Mouse (Mus musculus): ENCODE measurements at regions not wholly inside any gene's neighbourhood (a gene's known extent, or its start where the extent isn't known, plus 50 kb on each side); places are given as distances from the start of the nearest gene placed in this dataset.

GRCm38 (mm10) chr5:102123285-102123684, 53.6 kb upstream of the Wdfy3 start:
- no peak for DNase-seq

DNA sequence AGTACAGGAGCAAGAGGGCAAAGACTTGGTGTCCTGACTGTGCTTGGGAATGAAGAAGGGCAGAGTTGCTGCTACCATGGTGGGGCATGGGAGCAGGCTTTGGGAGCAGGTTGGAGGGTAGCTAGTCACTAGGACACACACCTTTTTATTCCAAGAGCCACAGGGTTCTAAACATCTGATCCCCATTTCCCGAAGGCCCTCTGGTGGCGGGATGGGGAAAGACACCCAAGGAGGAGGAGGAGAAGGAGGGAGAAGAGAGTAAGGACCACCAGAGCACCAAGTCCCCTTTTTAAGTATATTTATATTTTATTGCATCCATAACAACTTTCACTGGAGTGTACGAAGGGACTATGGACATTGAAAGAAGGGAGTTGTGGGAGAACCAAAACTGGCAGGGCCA, 57.0 kb upstream of the Wdfy3 start:
- peak; percentile 75 for DNase-seq

DNA sequence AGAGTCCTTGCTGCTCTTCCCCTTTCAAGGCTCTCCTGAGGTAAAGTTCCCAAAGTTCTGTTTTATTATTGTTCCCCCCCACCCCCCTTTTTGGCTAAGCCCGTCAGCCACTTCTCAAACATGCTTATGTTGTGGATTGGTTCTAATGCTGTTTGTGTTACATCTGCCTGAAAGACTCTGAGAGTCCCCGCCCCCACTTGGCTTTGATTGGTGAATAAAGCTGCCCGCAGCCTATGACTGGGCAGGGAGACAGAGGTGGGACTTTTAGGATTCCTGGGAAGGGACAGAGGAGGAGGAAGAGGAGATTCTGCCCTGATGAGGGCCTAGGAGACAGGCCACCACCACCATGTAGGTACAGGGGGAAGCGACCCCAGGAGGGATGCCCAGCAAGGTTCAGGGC, 78.3 kb upstream of the Wdfy3 start:
- no peak for DNase-seq

GRCm38 (mm10) chr5:102149481-102150129, 79.9 kb upstream of the Wdfy3 start:
- DNase-seq: peak; percentile 85

GRCm38 (mm10) chr5:102159621-102160020, 89.9 kb upstream of the Wdfy3 start:
- no peak for DNase-seq

- DNase-seq: no peak
These were observed 98.3 kb upstream of the Wdfy3 start for GRCm38 (mm10) chr5:102167981-102168380.

DNA sequence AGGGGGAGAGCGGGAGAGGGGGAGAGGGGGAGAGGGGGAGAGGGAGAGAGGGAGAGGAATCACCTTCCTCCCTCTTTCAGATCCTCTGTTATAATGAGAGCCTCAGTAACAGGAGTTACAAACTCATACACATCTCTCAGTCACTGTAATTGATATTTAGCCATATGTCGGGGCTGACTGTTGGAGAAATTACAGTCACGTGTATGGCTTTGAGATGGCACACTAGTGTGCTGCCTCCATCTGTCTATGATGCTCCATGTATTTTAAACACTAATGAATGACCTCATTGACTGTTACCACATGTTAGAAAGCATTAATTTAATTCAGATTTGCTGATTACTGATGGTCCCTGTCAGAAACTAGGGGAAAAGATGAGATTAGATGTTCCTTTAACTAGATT, 102.1 kb upstream of the Wdfy3 start:
- DNase-seq: no peak

GRCm38 (mm10) chr5:102180250-102180649, 110.5 kb upstream of the Wdfy3 start:
- no peak for DNase-seq

GRCm38 (mm10) chr5:102188951-102189350, 119.2 kb upstream of the Wdfy3 start:
- peak; percentile 12 for DNase-seq

- DNase-seq: no peak
These were observed 136.7 kb upstream of the Wdfy3 start for GRCm38 (mm10) chr5:102206456-102206855.

DNA sequence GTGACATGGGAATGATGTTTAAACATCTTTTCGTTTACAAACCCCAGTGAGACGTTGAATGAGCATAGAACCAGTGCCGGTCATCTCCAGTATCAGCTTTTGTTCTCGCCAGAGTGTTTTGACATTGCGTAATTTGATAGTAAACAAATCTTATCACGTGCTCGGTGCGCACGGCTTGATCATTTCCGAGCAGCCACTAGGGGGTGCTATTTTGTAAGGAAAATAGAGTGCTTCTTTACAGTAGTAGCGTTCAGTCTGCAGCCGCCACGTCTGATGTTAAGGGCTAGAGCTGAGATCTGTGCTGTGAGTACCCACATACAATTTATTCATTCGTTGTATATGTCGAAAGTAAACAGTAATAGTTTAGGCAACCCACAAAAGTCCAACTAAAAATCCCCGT, 137.2 kb upstream of the Wdfy3 start:
- DNase-seq: peak; percentile 83

GRCm38 (mm10) chr5:102213145-102213544, 143.4 kb upstream of the Wdfy3 start:
- DNase-seq: peak; percentile 71

- no peak for DNase-seq
These were observed 157.4 kb upstream of the Wdfy3 start for GRCm38 (mm10) chr5:102227131-102227530.

GRCm38 (mm10) chr5:102242614-102243013, 172.9 kb upstream of the Wdfy3 start:
- DNase-seq: no peak

DNA sequence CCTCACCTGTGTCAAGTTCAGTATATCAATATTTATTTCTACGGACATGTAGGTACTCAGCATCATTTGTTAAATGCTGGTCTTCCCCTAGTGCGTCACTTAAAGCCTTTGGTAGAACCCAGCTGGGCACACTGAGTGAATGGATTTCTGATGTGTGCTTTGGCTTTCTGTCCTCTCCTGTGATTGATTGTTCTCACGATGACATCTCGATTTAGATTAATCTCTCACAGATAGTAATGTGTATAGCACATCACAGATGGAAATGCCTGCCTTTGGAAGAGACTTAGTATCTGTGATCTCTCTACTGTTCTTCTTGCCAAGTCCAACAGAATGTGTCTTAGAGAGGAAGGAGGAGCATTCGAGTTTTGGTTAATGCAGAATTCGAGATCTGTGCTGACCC, 175.0 kb upstream of the Wdfy3 start:
- DNase-seq: no peak

- DNase-seq: no peak
These were observed 179.0 kb upstream of the Wdfy3 start for GRCm38 (mm10) chr5:102248747-102249146.

- peak; percentile 59 for DNase-seq
These were observed 181.4 kb upstream of the Wdfy3 start for GRCm38 (mm10) chr5:102251076-102251475.

GRCm38 (mm10) chr5:102253786-102254185, 184.1 kb upstream of the Wdfy3 start:
- peak; percentile 32 for DNase-seq

- DNase-seq: no peak
These were observed 187.4 kb upstream of the Wdfy3 start for GRCm38 (mm10) chr5:102257104-102257503.

GRCm38 (mm10) chr5:102261621-102262020, 191.9 kb upstream of the Wdfy3 start:
- peak; percentile 72 for DNase-seq

DNA sequence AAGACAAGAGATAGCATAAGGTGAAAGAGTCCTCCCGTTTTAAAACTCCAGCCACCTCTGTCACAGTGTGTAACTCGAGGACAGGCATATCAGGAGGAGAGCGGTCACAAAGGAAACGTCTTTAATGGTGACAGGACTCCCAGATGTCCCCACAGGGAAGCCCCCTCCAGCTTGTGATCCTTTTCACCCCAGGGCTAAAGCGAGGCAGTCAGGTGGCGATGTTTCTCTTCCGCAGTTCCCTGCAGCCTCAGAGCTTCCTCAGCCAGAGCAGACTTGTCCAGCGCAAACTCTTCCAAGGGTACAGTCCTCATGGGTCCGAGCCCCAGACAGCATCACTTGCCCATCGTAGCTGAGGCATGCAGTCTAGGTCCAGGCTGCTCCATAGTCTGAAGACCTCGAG, 196.7 kb upstream of the Wdfy3 start:
- no peak for DNase-seq

DNA sequence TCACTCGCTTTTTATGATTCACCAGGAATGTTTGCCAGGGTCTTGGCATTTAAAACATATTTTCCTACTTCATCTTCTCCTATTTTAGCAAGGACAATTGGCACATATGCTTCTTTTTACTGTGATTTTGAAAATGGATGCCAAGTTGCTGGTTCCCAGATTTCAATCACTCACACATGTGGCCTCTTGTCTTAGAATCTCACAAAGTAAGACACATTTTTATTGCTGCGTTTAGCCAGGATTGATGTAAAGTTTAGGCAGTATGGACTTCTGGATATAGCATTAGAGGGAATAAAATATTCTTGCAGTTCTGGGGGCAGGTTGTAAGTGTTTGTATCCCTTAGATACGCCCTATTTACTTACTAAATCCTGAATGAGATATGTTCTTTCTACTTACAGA, 197.4 kb upstream of the Wdfy3 start:
- DNase-seq: no peak

DNA sequence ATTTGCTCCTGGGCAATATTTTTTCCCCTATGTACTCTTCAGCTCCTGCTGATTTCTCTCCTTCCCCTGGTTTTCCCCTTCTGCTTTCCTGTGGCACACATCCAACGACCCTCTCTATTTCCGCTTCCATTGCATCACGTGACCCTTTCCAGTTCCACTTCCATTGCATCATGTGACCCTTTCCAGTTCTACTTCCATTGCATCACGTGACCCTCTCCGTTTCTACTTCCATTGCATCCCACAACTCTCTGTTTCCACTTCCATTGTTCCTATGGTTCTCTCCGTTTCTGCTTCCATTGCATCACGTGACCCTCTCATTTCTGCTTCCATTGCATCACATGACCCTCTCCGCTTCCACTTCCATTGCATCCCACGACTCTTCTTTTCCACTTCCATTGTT, 199.5 kb upstream of the Wdfy3 start:
- DNase-seq: no peak

GRCm38 (mm10) chr5:102275621-102276020, 205.6 kb upstream of the Arhgap24 start:
- no peak for DNase-seq

DNA sequence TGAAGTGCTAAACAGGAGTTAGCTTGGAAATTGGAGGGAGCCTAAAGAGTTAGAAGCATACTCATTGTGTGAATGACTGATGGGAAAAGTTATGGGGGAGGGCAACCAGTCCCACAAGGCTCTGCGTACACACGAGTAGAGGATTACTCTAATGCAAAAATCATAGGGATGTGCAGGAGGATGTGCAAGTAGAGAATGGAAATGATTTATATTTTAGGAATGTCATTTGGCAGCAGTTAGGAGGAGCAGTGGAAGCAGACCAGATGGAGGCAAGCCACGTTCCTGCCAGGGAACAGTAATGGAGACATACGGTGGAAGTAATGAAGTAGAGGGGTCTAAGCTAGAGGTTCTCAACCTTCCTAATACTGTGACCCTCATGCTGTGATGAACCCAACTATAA, 194.1 kb upstream of the Arhgap24 start:
- DNase-seq: no peak
